Comparison of ENCODE assay signal across 10 mouse cellular contexts in the genomic region with DNA sequence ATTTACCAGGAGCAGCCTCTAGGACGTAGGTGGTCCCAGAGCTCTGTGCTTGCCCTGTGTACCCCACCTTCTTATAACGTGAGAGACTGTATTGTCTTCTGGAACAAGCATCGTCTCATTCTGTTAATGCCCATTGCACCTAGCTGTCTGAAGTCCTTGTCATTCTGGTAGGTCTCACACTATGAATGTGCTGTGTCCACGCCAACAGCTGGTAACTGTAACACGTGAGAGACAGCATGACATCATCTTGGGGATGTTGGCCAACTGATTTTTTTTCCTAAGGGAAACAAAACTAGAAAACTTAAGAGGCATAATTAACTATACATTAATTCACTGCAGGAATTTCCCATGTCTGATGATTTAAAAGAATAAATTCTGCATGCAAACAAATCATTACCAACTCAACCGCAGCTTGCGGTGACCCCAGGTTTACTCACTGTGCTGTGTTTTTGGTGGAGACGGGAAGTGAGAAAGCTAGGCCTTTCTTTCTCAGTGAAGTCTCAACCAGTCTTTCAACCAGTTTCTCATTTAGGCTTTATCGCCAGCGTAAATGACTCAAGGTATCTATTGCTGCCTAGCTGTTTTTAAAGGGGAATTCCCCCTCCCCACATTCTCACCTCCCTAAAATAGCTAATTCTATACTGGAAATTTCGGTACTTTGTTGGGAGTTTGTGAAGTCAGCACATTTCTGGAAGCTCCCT. TPM values are rescaled to one million over a fixed set of nuclear protein-coding genes. Genes with fewer than 3 reads are reported as not detected.
DNase-seq lines count a peak whose midpoint lies in the region; ATAC-seq and TF ChIP-seq lines count a peak whose summit lies in the region.
"Had no signal": no experiment of that assay in that cellular context is flagged by ENCODE, and none has a peak within 500 bp of the region (broad histone marks: within the 10 kb centered on the region; RNA-seq: fewer than 3 reads in every experiment).

No protein-coding gene starts in this region.

- no peaks in the 10 kb centered on the region for H3K36me3 ChIP-seq in lung, embryonic 14.5 days (ENCODE audit: insufficient read depth)
- H3K36me3 ChIP-seq: limb, embryonic 13.5 days; stomach, embryonic 15.5 days had no signal

- ATAC-seq in lung, embryonic 14.5 days (ENCODE audit: insufficient read depth): peak; percentile 66; the same call in 1 of the 2 replicates
- peak; percentile 80 for ATAC-seq in inflammation-experienced regulatory T-cells, adult 6 months

- H3K4me3 ChIP-seq in lung, embryonic 14.5 days (ENCODE audit: low read depth, low read length): no peak overlapping the region
- no peak overlapping the region for H3K4me3 ChIP-seq in lung, adult 2 months (replicated peaks; ENCODE audit: extremely low read depth, low read depth, low read length)
- H3K4me3 ChIP-seq: limb, embryonic 13.5 days; stomach, embryonic 15.5 days had no signal

- no peaks in the 10 kb centered on the region for H3K27me3 ChIP-seq in lung, embryonic 14.5 days (ENCODE audit: insufficient read depth, low read length)
- H3K27me3 ChIP-seq: limb, embryonic 13.5 days; stomach, embryonic 15.5 days had no signal

- no peaks in the 10 kb centered on the region for H3K4me1 ChIP-seq in lung, embryonic 14.5 days (ENCODE audit: insufficient read depth)
- peaks cover 2% of the 10 kb centered on the region for H3K4me1 ChIP-seq in lung, adult 2 months (ENCODE audit: control insufficient read depth, insufficient read depth, low read length)
- H3K4me1 ChIP-seq: limb, embryonic 13.5 days had no signal

- H3K27ac ChIP-seq in lung, embryonic 14.5 days (ENCODE audit: low read depth): no peak overlapping the region
- H3K27ac ChIP-seq: limb, embryonic 13.5 days; stomach, embryonic 15.5 days had no signal

- no peak for TF ChIP-seq POLR2A in lung, adult 2 months (IDR thresholded peaks at IDR 0.05; ENCODE audit: borderline replicate concordance, extremely low read depth, low read depth, low read length)
- no peak for TF ChIP-seq POLR2A in brain, embryonic 14.5 days (IDR thresholded peaks at IDR 0.05; ENCODE audit: borderline replicate concordance, extremely low read depth, insufficient read depth, insufficient read length, poor library complexity, severe bottlenecking)

- peak; percentile 16 for DNase-seq in adrenal gland, adult 2 months
- DNase-seq in adrenal gland, postnatal 25 days: no peak
- peak; percentile 64 for DNase-seq in lung, embryonic 14.5 days
- DNase-seq in lung, adult 2 months: no peak
- DNase-seq in brain, embryonic 14.5 days (ENCODE audit: low read depth): peak; percentile 78
- no peak for DNase-seq in urinary bladder, adult 2 months (ENCODE audit: low spot score)
- no peak for DNase-seq in embryo, embryonic 10.5 days (ENCODE audit: low spot score)

- H3K9ac ChIP-seq in lung, embryonic 14.5 days: no peak overlapping the region
- H3K9ac ChIP-seq: limb, embryonic 13.5 days; stomach, embryonic 15.5 days had no signal

- H3K9me3 ChIP-seq in lung, embryonic 14.5 days (ENCODE audit: low read depth, low read length): no peaks in the 10 kb centered on the region
- H3K9me3 ChIP-seq: limb, embryonic 13.5 days; stomach, embryonic 15.5 days had no signal

- WGBS in lung, embryonic 14.5 days: 71% methylated on average over 11 of the region's 11 CpGs
- WGBS in lung, adult 2 months: 55% methylated on average over 11 of the region's 11 CpGs

- H3K4me2 ChIP-seq in lung, embryonic 14.5 days: no peak overlapping the region
- H3K4me2 ChIP-seq: limb, embryonic 13.5 days; stomach, embryonic 15.5 days had no signal

- no peak for TF ChIP-seq CTCF in lung, embryonic 14.5 days (IDR thresholded peaks at IDR 0.05; ENCODE audit: low read depth)
- no peak for TF ChIP-seq CTCF in lung, adult 2 months (IDR thresholded peaks at IDR 0.05; ENCODE audit: insufficient read depth, low read length)
- TF ChIP-seq CTCF in brain, embryonic 14.5 days (IDR thresholded peaks at IDR 0.05; ENCODE audit: borderline replicate concordance, extremely low read depth, insufficient read depth, insufficient read length): no peak

RNA-seq across cellular contexts. Expression of gene Cdk6, which starts 14.4 kb away (rescaled TPM):
- total RNA-seq in adrenal gland, adult 2 months (2021): 10 to 100 TPM; 10.8 to 12.4 TPM
- 3.4 and 5.4 TPM in 2 replicates for polyA plus RNA-seq in adrenal gland, adult 2 months (2012; rRNA removed)
- 19.1 and 27.0 TPM in 2 replicates for total RNA-seq in adrenal gland, postnatal 25 days (2021)
- 57.8 and 63.3 TPM in 2 replicates for polyA plus RNA-seq in lung, embryonic 14.5 days (2014; fragmentation: Nextera tagmentation; extraction: Ambion mirVana)
- 13.4 and 15.7 TPM in 2 replicates for polyA plus RNA-seq in lung, adult 2 months (2012; rRNA removed)
- polyA plus RNA-seq in brain, embryonic 14.5 days (2012; rRNA removed): 10.0 and 10.4 TPM in 2 replicates
- 10 to 100 TPM; 21.7 to 46.6 (median 26.3) TPM for polyA plus RNA-seq in inflammation-experienced regulatory T-cells, adult 6 months (2017; shearing (Covaris generic))
- polyA plus RNA-seq in urinary bladder, adult 2 months (2012; rRNA removed): 8.1 and 9.3 TPM in 2 replicates

Comparison
In these comparisons a context has a peak if more than half of its experiments do, and no peak if none do; other contexts are left out.
1. DNase-seq: peak in adrenal gland, adult 2 months (single experiment), lung, embryonic 14.5 days (single experiment) and brain, embryonic 14.5 days (single experiment); none in adrenal gland, postnatal 25 days (single experiment), lung, adult 2 months (single experiment), urinary bladder, adult 2 months (single experiment) and embryo, embryonic 10.5 days (single experiment).